Mouse (Mus musculus) embryonic fibroblast, embryonic 13.5 days (primary cell): ENCODE measurements around the gene Itih2. TPM values are rescaled to one million over a fixed set of nuclear protein-coding genes. Genes with fewer than 3 reads are reported as not detected.

Source experiments
- H3K27ac ChIP-seq: 2 replicates; pipeline ENCODE4 v1.5.1; 2012; ENCODE audit warnings: low read length, control low read depth, inconsistent platforms; ENCODE audit not compliant: insufficient read depth
- H3K4me1 ChIP-seq: 2 replicates; pipeline ENCODE4 v1.6.1; 2011; ENCODE audit warnings: low read length; ENCODE audit not compliant: control insufficient read depth, insufficient read depth
- H3K4me3 ChIP-seq: 2 replicates; pipeline ENCODE4 v1.5.1; 2011; ENCODE audit warnings: mild to moderate bottlenecking, control low read depth, low read length; ENCODE audit not compliant: insufficient read depth
- CTCF ChIP-seq: IDR thresholded peaks from 2 replicates; pipeline ENCODE4 v1.5.1; 2011; ENCODE audit warnings: mild to moderate bottlenecking, control low read depth, low read length, moderate library complexity, borderline replicate concordance; ENCODE audit not compliant: insufficient read depth
- POLR2A ChIP-seq: IDR thresholded peaks from 2 replicates; pipeline ENCODE4 v1.6.1; 2011; ENCODE audit warnings: low read depth, mild to moderate bottlenecking, control low read depth, low read length, moderate library complexity
- polyA plus RNA-seq: library from polyadenylated mRNA; stranded (reverse); fragments of >200 nt; gene quantifications from 2 replicates; pipeline ENCODE4 v1.2.4, GENCODE M21; 2011; ENCODE audit warnings: low read depth; ENCODE audit not compliant: missing spikeins, insufficient read length

The Itih2 gene
- polyA plus RNA-seq, 1 experiment = 8.9 TPM

DNA sequence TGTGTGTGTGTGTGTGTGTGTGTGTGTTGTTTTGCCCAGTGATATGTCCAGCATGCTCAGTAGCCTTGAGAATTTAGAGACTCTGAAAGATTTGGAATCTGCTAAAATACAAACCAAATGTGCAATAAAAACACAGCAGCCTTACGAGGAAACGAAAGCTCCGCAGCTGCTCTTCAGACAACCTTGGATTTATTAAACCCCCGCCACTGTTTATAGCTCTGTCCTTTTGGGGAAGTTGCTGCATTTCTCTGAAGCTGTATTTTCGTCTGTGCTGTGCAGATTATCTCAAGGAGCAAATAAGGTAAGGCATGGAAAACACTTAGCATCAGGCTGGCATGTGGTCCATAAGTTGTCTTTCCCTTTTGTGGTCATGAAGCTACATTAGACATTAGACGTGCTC is 14.3 kb upstream of the Itih2 start:
- TF ChIP-seq POLR2A = no peak
- TF ChIP-seq CTCF = no peak
- H3K4me3 ChIP-seq = no peak overlapping the region
- H3K27ac ChIP-seq = no peak overlapping the region
- H3K4me1 ChIP-seq = peaks cover 2% of the 10 kb centered on the region; the same call in 1 of the 2 replicates

DNA sequence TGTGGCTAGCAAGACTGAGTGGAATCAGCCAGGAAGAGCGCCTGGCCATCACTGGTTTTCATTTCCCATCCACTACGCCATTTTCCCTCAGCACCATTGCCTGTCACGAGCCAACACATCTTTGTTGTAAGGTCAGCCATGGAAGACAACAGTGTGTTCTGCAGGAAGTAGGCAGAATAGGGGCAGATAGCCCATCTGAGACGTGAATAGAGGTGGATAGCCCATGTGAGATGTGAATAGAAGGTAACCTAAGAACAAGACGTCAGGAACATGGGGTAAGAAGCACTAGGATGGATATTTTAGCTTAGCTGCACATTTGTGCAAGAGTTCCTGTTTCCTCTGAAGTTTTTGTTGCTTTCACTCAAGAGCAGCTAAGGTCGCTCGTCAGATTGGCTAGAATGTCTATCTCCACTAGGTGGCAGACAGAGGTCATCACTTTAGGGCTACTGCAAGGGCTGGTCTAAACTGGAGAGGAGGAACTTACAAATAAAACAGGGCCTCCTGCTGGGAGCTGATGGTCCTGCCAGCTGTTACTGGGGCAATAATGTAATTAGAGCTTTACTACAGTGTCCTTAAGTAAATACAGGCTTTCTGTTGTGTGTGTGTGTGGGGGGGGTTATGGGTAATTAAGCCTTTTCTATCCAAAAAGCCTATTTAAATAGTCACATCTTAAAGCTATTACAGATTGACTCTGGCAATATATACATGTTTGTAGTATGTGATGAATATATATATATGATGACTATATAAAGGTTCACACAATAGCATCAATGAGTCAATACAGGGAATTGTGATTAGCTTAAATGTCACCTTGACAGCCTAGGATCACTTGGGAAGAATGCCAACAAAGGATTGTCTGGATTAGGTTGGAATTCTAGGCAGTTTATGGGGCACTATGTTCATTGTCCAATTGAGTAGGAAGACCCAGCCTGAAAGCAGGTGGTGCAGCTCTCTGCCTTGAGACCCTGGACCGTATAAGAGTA is 11.6 kb upstream of the Itih2 start:
- no peak overlapping the region for H3K27ac ChIP-seq
- TF ChIP-seq CTCF = 0 out of 2 replicates have a peak, but pooled peaks have one; percentile 14
- no peak for TF ChIP-seq POLR2A
- no peak overlapping the region for H3K4me3 ChIP-seq
- H3K4me1 ChIP-seq = peaks cover 2% of the 10 kb centered on the region; the same call in 1 of the 2 replicates

- no peak for TF ChIP-seq POLR2A
- TF ChIP-seq CTCF = no peak
- peaks cover 2% of the 10 kb centered on the region; the same call in 1 of the 2 replicates for H3K4me1 ChIP-seq
- H3K27ac ChIP-seq = no peak overlapping the region
- no peak overlapping the region for H3K4me3 ChIP-seq
Measured at GRCm38 (mm10) chr2:10140456-10140855, 9.3 kb upstream of the Itih2 start.

DNA sequence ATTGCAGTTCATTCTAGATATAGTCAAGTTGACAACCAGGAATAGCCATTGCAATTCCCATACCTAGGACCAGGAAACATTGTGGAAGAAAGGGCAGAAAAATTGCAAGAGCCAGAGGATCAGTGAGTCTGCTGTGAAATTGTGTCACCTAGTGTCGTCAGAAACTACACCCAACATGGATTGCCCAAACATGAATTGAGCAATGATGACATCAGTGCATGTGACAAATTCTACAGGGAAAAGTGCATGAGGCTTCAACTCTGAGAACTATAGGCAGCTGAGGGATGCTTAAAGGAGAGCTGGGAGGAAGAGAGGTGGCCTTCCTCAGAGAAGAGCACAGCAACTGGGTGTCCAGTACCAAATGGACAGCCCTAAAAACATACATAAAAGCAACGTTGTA is 6.1 kb upstream of the Itih2 start:
- H3K4me1 ChIP-seq = peaks cover under 1% of the 10 kb centered on the region; the same call in 1 of the 2 replicates
- H3K27ac ChIP-seq = no peak overlapping the region
- no peak overlapping the region for H3K4me3 ChIP-seq
- TF ChIP-seq POLR2A (no peak), CTCF (no peak)

GRCm38 (mm10) chr2:10133941-10134340 is 2.7 kb upstream of the Itih2 start:
- TF ChIP-seq POLR2A (no peak), CTCF (no peak)
- H3K4me1 ChIP-seq = peaks cover 11% of the 10 kb centered on the region
- H3K27ac ChIP-seq = no peak overlapping the region
- no peak overlapping the region for H3K4me3 ChIP-seq

- H3K4me3 ChIP-seq = no peak overlapping the region
Measured at GRCm38 (mm10) chr2:10132128-10132527, 932 bp upstream of the Itih2 start.

GRCm38 (mm10) chr2:10130341-10130990 is 730 bp downstream of the Itih2 start:
- TF ChIP-seq POLR2A (no peak), CTCF (no peak)
- Histone ChIP-seq H3K4me3 (no peak overlapping the region), H3K27ac (peak overlapping the region; percentile 85), H3K4me1 (peaks cover 11% of the 10 kb centered on the region)

More at GRCm38 (mm10) chr2:10132128-10132527, 932 bp upstream of the Itih2 start:
- Histone ChIP-seq H3K4me1 (peaks cover 11% of the 10 kb centered on the region), H3K27ac (no peak overlapping the region)
- TF ChIP-seq POLR2A (no peak), CTCF (no peak)

GRCm38 (mm10) chr2:10128571-10128970 is 2.6 kb downstream of the Itih2 start:
- Histone ChIP-seq H3K4me1 (peaks cover 11% of the 10 kb centered on the region), H3K27ac (no peak overlapping the region), H3K4me3 (no peak overlapping the region)
- no peak for TF ChIP-seq POLR2A

- H3K4me1 ChIP-seq = peaks cover 11% of the 10 kb centered on the region
- TF ChIP-seq CTCF = no peak
- TF ChIP-seq POLR2A = no peak
- no peak overlapping the region for H3K4me3 ChIP-seq
- no peak overlapping the region for H3K27ac ChIP-seq
Measured at GRCm38 (mm10) chr2:10127471-10127870, 3.7 kb downstream of the Itih2 start.

DNA sequence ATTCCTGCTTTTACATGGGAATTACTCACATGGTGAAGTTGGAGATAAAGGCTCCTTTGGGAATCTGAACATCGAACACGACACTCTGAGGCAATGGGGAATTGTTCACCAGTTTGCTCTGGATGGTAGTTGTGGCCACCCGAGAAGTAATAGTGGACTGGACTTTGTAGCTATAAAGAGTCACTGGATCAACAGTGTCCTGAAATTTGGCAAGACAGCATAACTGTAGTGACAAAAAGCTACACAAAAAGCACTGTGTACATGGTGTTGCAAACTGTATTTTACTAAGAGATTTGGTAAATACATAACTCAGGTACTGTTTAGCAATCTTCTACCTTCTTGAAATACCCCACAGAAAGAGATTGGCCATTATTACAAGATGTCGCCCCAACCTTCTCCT is 5.1 kb downstream of the Itih2 start:
- TF ChIP-seq POLR2A = no peak
- TF ChIP-seq CTCF = no peak

GRCm38 (mm10) chr2:10121826-10122225 is 9.4 kb downstream of the Itih2 start:
- Histone ChIP-seq H3K4me3 (no peak overlapping the region), H3K27ac (no peak overlapping the region), H3K4me1 (no peaks in the 10 kb centered on the region; the same call in none of the 2 replicates)
- TF ChIP-seq POLR2A = no peak
- peak; percentile 28; the same call in 1 of the 2 replicates for TF ChIP-seq CTCF

More for the DNA sequence above, 5.1 kb downstream of the Itih2 start:
- H3K27ac ChIP-seq = no peak overlapping the region
- peaks cover 3% of the 10 kb centered on the region; the same call in 1 of the 2 replicates for H3K4me1 ChIP-seq
- no peak overlapping the region for H3K4me3 ChIP-seq
